Mouse (Mus musculus) layer of hippocampus, adult 2 months (tissue): ENCODE data around the gene Gm13769. TPM values are rescaled to one million over a fixed set of nuclear protein-coding genes. Genes with fewer than 3 reads are reported as not detected.
"Not testable (repeated sequence)": the region's sequence is repeated elsewhere in the genome, so short reads cannot be mapped to it uniquely, and the experiment has no call there.

Experiments
- DNase-seq, 2 experiments: peaks; one replicate each; pipeline ENCODE4 v3.0.0; 2022; ENCODE audit warnings: low spot score in 2 of 2
- H3K27ac ChIP-seq: fragments of 200-600 bp; 2 replicates; pipeline ENCODE4 v1.8.1; 2022
- H3K4me3 ChIP-seq: fragments of 200-600 bp; 2 replicates; pipeline ENCODE4 v1.8.1; 2022; ENCODE audit warnings: mild to moderate bottlenecking
- CTCF ChIP-seq: fragments of 200-600 bp; conservative IDR thresholded peaks from 2 replicates; pipeline ENCODE4 v1.8.1; 2022; ENCODE audit warnings: antibody characterized with exemption, mild to moderate bottlenecking, moderate library complexity
- long read RNA-seq, 2 experiments: library from polyadenylated mRNA; stranded (forward); transcript quantifications; one replicate each; pipeline ENCODE4 v2.0.0; 2021; ENCODE audit warnings: borderline mapping rate in 2 of 2
- total RNA-seq, 2 experiments: library from RNA; stranded (reverse); gene quantifications; 2 replicates each; pipeline ENCODE4 v1.2.3; 2021

Gm13769 gene
- not detected for total RNA-seq
- long read RNA-seq, experiment 1: 0 reads
- long read RNA-seq, experiment 2: 0 reads

DNA sequence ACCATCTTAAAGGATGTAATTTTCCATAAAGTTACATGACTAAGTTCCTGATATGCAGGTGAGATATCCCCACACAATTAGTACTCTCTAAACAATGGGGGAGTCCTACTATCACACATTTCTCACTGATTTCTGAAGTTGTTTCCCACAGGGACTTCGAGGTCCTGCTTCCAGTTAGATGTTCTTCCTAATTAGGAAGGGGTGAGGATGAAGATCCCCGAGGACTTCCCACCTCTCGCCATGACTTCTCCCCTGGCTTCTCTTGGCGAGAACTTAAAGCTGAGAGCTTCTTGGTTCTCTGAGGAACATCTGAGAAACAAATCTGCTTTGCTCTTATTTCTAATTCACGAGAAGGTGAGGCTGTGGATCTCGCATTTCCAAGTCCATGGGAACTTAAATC lies at the start of gene Gm13769:
Gm13769 (plus strand) TSS at position 301 of the 400 bp plus-strand sequence.
- H3K27ac ChIP-seq, DNase-seq, H3K4me3 ChIP-seq: not testable (repeated sequence)

DNA sequence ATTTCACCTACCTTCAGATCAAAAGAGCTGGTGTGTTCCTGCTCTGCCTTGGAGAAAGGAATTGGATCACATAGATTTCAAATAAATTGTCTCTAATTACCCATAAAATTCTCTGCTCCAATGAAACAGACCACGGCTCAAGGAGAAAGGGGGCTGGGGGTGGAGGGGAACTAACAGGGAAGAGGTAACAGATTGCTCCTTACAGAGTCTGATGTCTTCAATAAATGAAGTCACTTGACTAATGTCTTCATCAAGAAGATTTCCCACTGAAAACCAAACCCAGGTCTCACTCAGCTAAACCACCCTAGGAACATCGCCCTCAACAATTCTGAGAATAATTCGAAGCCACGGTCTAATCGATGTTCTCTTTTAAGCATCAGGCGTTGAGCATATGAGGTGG lies 29.3 kb upstream of the Gm13769 start, which contains the start of gene Olfr1272:
Olfr1272 (minus strand) TSS at position 101 of the 400 bp plus-strand sequence.
- TF ChIP-seq CTCF: no peak
- H3K27ac ChIP-seq: no peak within 1 kb of the TSS
- no peak for DNase-seq
- no peak within 1 kb of the TSS for H3K4me3 ChIP-seq

DNA sequence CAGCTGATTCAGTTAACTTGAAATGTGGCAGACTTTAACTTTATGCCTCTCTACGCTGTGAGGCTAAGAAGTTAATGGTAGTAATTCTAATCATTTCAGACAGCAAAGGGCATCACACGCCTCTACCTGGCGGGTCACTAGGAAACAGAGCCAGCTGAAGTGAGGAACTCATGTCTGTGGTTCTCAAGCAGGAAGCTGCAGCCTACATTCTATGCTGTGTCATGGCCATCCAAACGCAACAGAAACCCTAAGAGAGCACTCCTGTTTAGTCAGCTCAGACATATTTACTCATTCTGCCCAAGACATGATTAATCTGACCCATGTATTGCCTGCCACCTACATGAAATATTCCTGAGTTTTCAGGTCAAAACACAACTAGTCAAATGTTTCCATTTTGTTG lies 24.7 kb downstream of the Gm13769 start:
- DNase-seq, H3K27ac ChIP-seq, H3K4me3 ChIP-seq: not testable (repeated sequence)

DNA sequence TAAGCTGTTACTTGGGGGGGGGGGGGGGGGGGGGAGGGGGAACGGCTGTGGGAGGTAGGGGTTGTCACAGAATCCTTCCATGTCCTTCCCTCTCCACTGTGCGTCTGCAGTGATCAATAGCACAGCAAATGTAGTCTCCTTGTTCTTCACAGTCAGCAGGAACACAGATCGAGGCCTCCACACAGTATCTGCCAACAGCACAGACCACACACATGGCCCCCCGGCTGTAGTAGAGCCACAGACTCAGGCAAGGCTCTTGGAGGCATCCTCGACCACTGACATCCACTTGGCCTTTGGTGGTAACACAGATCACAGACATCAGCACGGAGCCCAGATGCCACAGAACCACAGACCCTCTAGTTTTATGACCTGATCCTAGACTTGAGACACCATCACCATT lies 29.0 kb downstream of the Gm13769 start:
- DNase-seq, H3K4me3 ChIP-seq, H3K27ac ChIP-seq: not testable (repeated sequence)

DNA sequence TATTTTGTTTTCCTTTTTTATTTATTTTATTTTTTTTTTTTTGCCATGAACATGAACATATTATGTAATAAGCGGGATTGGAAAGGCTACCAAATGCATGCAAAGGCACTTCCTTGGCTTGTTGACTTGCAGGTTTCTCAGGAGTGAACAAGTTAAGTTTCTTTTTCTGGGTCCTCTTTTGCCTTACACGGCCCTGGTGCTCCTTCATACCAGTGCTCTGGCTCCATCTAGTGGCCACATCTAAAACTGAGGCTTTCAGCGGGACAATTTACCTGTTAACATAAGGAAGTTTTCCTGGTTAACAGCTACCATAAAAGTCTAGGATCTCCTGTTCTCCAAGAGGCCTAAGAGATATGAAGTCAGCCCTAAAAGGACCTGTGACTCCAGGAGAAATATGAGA lies 29.5 kb downstream of the Gm13769 start:
- not testable (repeated sequence) for DNase-seq, H3K4me3 ChIP-seq, H3K27ac ChIP-seq

DNA sequence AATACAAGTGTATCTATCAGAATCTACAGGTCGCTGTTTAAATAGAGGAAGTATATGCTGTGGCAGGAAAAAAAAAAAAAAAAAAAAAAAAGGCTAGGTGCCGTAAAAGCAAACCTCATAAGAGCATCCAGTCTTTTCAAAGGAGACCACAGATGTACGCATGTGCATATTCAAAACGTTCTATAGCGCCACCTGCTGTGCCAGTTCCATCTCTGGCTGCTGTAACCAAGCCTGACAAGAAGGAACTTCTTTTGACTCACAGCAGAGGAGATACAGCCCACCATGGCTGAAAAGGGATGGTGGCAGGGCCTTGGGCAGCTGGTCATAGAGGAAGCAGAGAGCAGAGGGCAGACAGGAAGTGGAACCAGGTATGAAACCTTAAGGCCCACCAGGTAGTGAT lies 37.2 kb downstream of the Gm13769 start:
- H3K4me3 ChIP-seq, H3K27ac ChIP-seq, DNase-seq: not testable (repeated sequence)

DNA sequence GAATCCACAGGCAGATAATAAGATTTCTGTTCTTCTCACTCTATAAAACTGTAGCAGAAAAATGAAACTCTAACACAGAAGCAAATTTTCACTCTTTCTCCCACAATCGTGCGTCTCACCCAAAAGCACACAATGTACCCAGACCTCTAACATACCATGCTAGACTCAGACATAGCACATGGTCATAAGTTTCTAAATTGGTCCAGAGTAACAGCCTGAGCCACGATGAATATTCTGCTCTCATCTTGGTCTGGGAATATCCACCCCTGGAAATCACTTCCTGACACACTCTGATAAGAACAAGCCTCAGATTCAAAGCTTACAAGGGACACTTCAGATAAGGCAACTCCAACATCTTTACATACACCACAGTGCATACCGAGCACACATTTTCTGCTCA lies 38.2 kb downstream of the Gm13769 start:
- H3K4me3 ChIP-seq, DNase-seq, H3K27ac ChIP-seq: not testable (repeated sequence)

Other genes starting within 250 kb of the Gm13769 start
- not detected for gene Olfr1269, start 200.8 kb upstream of the Gm13769 start, total RNA-seq
- gene Olfr32, start 179.9 kb upstream of the Gm13769 start, total RNA-seq: not detected
- gene Olfr1270, start 169.1 kb upstream of the Gm13769 start, total RNA-seq: not detected
- not detected for gene Olfr1506, start 97.7 kb upstream of the Gm13769 start, total RNA-seq
- not detected for gene Olfr142, start 64.6 kb upstream of the Gm13769 start, total RNA-seq
- not detected for gene Olfr1271, start 51.2 kb upstream of the Gm13769 start, total RNA-seq
- gene Olfr1272, start 29.4 kb upstream of the Gm13769 start, total RNA-seq: not detected
- not detected for gene Olfr1274-ps, start 76.5 kb downstream of the Gm13769 start, total RNA-seq